Mouse (Mus musculus) liver, embryonic 13.5 days (tissue): ENCODE results near the gene Qpctl. TPM values are rescaled to one million over a fixed set of nuclear protein-coding genes. Genes with fewer than 3 reads are reported as not detected.

Source experiments
- ATAC-seq: fragments of 200-750 bp; cut with Nextera tagmentation; 2 replicates; pipeline ENCODE4 v1.8.0; 2017; ENCODE audit warnings: low read depth, mild to moderate bottlenecking, moderate number of reproducible peaks, moderate library complexity
- DNase-seq: peaks from one replicate; pipeline ENCODE4 v3.0.0; 2022
- H3K27ac ChIP-seq: fragments of 300-500 bp; sonication (generic); 2 replicates; pipeline ENCODE4 v1.5.1; 2015; ENCODE audit warnings: moderate library complexity, mild to moderate bottlenecking, inconsistent platforms
- H3K27me3 ChIP-seq: fragments of 300-500 bp; sonication (generic); 2 replicates; pipeline ENCODE4 v1.6.1; 2015; ENCODE audit warnings: mild to moderate bottlenecking, inconsistent platforms
- H3K36me3 ChIP-seq: fragments of 300-500 bp; sonication (generic); 2 replicates; pipeline ENCODE4 v1.6.1; 2015; ENCODE audit warnings: mild to moderate bottlenecking, inconsistent platforms
- H3K4me1 ChIP-seq: fragments of 300-500 bp; sonication (generic); replicated peaks from 2 replicates; pipeline ENCODE4 v1.6.1; 2015; ENCODE audit warnings: inconsistent platforms
- H3K4me2 ChIP-seq: fragments of 300-500 bp; sonication (generic); 2 replicates; pipeline ENCODE4 v1.6.1; 2015; ENCODE audit warnings: inconsistent platforms, mild to moderate bottlenecking, moderate library complexity
- H3K4me3 ChIP-seq: fragments of 300-500 bp; sonication (generic); replicated peaks from 2 replicates; pipeline ENCODE4 v1.5.1; 2015; ENCODE audit warnings: mild to moderate bottlenecking, inconsistent platforms
- H3K9ac ChIP-seq: fragments of 300-500 bp; sonication (generic); 2 replicates; pipeline ENCODE4 v1.6.1; 2015; ENCODE audit warnings: mild to moderate bottlenecking, inconsistent platforms
- H3K9me3 ChIP-seq: fragments of 300-500 bp; sonication (generic); replicated peaks from 2 replicates; pipeline ENCODE4 v1.6.1; 2016; ENCODE audit warnings: inconsistent platforms
- WGBS: fragments of 180-500 bp; shearing (Covaris S2); methylation state at CpG from one replicate; pipeline ENCODE4 v1.1.7; 2015; ENCODE audit not compliant: insufficient replicate concordance; 5-methylcytosine and 5-hydroxymethylcytosine counted together
- polyA plus RNA-seq: library from polyadenylated mRNA; unstranded; fragments of >200 nt; fragmentation: Nextera tagmentation; extraction: Ambion mirVana; gene quantifications from 2 replicates; pipeline ENCODE4 v1.2.1, GENCODE M21; 2015

The Qpctl gene
- polyA plus RNA-seq, 1 experiment from 2014 or later, result 4.0 TPM

DNA sequence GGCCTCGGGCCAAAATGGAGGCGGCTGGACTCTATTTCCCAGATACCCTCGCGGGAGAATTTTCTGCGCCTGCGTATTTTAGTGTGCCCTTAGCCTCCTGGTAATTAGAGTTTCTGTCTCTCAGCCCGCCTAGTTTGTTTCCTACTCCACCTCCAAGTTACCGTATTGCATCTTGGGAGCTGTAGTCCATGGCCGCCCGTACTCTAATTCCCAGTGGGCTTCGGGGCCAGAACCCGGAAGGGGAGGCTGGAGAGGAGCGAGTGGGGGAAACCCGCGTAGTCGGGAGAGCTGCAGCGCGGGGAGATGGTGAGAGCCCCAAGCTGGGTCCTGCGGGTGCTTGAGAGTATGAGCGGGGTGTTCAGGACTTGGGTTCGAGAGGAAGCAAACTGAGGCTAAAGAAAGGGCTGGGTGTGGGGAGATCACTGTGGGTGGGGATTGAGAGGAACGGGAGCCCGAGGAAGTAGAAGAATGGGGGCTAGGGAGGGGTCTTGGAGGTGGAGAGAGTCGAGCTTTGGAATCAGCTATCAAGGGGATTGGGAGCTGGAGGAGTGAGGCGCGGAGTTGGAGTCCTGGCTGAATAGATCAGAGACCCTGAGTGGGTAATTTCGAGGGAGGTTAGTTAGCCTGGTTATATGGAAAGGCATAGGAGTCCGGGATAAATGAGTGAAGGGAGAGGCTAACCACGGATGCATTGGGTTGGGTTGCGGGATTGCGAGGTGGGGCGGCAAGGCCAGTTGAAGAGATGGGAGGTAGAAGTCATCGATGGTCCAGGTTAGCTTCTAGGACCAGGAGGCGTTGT, 29.3 kb downstream of the Qpctl start, which contains the start of gene Fbxo46:
Gene Fbxo46, plus strand, starts transcription at position 229 of the 799 bp plus-strand sequence.
- peak within 1 kb of the TSS; percentile 86 for H3K9ac ChIP-seq
- H3K36me3 ChIP-seq, result no peaks in the 10 kb centered on the region
- H3K4me3 ChIP-seq, result peak within 1 kb of the TSS; percentile 78
- H3K4me1 ChIP-seq, result peaks cover 32% of the 10 kb centered on the region
- WGBS, result under 1% methylated on average over 34 of the region's 34 CpGs
- peak within 1 kb of the TSS; percentile 86 for H3K4me2 ChIP-seq
- peak; percentile 96 for ATAC-seq
- H3K27ac ChIP-seq, result peak within 1 kb of the TSS; percentile 53
- peak; percentile 91 for DNase-seq
- peaks cover 10% of the 10 kb centered on the region for H3K27me3 ChIP-seq
- peaks cover 7% of the 10 kb centered on the region; the same call in 1 of the 2 replicates for H3K9me3 ChIP-seq

DNA sequence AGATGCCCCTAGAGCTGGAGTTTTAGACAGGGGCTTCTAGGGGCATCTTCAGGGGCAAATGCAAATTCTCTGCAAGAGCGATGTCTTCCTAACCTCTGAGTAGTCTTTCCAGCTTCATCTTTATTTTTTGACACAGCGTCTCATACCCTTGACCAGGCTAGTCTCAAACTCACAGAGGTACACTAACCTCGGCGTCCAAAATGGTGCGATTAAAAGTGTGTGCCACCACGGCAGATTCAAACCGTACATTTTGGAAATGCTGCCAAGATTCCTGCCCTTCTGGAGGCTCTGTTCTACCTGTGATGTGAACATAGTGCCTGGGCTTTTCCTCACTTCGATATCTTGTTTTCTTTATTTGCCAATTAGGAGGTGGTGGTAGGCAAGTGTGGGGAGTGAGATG, 30.0 kb downstream of the Qpctl start:
- whole genome bisulfite sequencing, result 89% methylated on average over 8 of the region's 8 CpGs
- DNase-seq (no peak), ATAC-seq (0 out of 2 replicates have a peak, but pooled peaks have one; percentile 1)
- peaks cover 7% of the 10 kb centered on the region; the same call in 1 of the 2 replicates for H3K9me3 ChIP-seq
- peak overlapping the region; percentile 86 for H3K4me2 ChIP-seq
- no peaks in the 10 kb centered on the region for H3K36me3 ChIP-seq
- peaks cover 32% of the 10 kb centered on the region for H3K4me1 ChIP-seq
- H3K27ac ChIP-seq, result no peak overlapping the region
- H3K9ac ChIP-seq, result no peak overlapping the region
- H3K27me3 ChIP-seq, result peaks cover 10% of the 10 kb centered on the region
- H3K4me3 ChIP-seq, result no peak overlapping the region

DNA sequence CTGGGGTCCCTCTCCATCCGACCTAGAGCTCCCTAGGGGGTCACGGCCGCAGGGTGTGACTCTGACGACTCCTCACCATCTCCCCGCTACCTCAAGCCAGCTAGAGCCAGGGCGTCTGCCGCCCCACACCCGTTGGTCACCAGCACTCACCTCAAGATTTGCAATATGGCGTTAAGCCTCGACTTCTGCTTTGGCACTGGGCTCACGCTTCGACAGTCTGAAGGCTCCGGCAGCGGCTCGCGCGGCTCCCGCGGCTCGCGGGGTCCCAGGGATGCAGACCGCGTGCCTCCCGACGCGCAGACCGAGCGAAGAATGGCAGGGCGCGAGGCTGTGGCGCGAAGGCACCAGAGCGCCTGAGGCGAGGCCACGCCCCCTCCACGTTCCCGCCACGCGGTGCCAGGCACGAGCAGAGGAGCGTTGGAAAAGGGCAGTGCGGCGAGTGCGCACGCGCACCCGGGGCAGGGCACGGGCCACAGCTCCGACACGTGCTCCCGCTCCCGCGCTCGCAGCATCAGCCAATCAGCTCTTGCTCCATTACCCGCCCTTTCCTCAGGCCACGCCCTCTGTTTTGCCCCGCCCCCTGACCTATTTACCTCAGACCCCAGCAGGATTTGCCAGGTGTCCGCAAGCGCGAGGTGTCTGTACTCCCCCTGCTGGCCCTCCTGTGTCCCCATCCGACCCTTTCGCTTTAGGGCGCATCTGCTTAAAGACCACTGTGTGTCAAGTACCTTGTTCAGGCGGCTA, 30.9 kb downstream of the Qpctl start, which contains the start of gene Gm4969:
Gene Gm4969, minus strand, starts transcription at position 341 of the 744 bp plus-strand sequence.
- ATAC-seq (no peak), DNase-seq (peak; percentile 50)
- no peak within 1 kb of the TSS for H3K9ac ChIP-seq
- H3K4me3 ChIP-seq, result peak within 1 kb of the TSS; percentile 15; the same call in 1 of the 2 replicates
- peaks cover 10% of the 10 kb centered on the region for H3K27me3 ChIP-seq
- peaks cover 7% of the 10 kb centered on the region; the same call in 1 of the 2 replicates for H3K9me3 ChIP-seq
- peak within 1 kb of the TSS; percentile 86 for H3K4me2 ChIP-seq
- no peak within 1 kb of the TSS for H3K27ac ChIP-seq
- H3K4me1 ChIP-seq, result peaks cover 32% of the 10 kb centered on the region
- 24% methylated on average over 64 of the region's 64 CpGs for WGBS
- H3K36me3 ChIP-seq, result no peaks in the 10 kb centered on the region

DNA sequence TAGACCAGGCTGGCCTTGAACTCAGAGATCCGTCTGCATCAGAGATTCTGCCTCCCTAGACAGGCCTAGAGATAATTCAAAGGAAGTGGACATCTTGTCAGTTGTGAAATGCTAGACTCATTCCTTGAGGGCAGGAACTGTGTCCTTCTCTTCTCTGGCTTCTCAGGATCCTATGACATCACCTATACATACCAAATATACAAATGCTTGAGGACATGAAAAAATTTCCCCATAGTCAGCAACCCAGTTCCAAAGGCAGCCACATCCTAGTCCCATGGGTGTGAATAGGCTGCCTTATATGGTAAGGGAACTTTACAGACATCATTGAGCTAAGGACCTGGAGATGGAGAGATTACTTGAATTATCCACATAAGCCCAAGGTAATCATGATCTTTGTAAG, 39.5 kb downstream of the Qpctl start:
- no peaks in the 10 kb centered on the region for H3K4me1 ChIP-seq
- no peaks in the 10 kb centered on the region for H3K36me3 ChIP-seq
- H3K4me2 ChIP-seq, result no peak overlapping the region
- H3K9ac ChIP-seq, result no peak overlapping the region
- ATAC-seq (no peak), DNase-seq (no peak)
- no peak overlapping the region for H3K27ac ChIP-seq
- H3K9me3 ChIP-seq, result no peaks in the 10 kb centered on the region
- 54% methylated on average over 1 of the region's 1 CpGs for WGBS
- no peak overlapping the region for H3K4me3 ChIP-seq
- H3K27me3 ChIP-seq, result peaks cover 38% of the 10 kb centered on the region

DNA sequence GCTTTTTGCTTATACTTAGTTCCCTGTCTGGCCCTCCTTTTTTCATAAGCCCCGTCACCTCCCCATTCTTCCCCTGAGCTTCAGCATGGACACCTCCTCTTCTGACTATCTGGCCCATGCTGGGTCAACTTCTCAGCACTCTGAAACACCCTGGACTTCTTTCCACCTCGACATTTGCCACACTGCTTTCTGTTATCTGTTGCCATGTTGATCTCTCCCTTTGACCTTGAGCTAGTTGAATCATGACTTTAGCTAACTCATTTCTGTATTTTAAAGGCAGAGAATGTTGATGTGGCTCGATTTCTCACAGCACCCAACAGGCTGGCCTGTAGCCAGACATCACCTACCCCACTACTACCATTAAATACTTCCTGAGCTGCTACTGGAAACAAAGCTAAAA, 41.7 kb downstream of the Qpctl start:
- H3K4me1 ChIP-seq, result no peaks in the 10 kb centered on the region
- no peak overlapping the region for H3K4me2 ChIP-seq
- H3K9ac ChIP-seq, result no peak overlapping the region
- no peaks in the 10 kb centered on the region for H3K9me3 ChIP-seq
- H3K27ac ChIP-seq, result no peak overlapping the region
- DNase-seq (no peak), ATAC-seq (no peak)
- H3K27me3 ChIP-seq, result peaks cover 49% of the 10 kb centered on the region
- no peaks in the 10 kb centered on the region for H3K36me3 ChIP-seq
- WGBS, result 31% methylated on average over 3 of the region's 3 CpGs
- H3K4me3 ChIP-seq, result no peak overlapping the region

DNA sequence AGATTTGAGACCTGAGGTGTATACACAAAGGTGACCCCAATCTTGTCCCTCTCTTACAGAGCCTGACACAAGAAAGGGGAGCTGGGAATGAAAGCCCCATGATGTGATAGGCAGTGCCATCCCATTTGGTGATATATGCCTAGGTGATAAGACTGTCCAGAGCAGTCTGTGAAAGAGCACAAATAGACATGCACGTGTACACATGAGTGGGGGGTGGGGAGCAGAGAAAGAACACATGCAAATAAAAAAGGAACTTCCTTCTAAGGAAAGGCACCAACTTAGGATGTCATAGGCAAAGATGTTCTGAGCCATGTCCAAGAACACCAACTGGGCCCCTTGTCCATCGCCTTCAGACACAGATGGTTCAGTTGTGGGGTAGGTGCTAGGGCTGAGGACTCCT, 44.6 kb downstream of the Qpctl start:
- DNase-seq, result no peak
- H3K27ac ChIP-seq, result no peak overlapping the region
- H3K4me3 ChIP-seq, result no peak overlapping the region
- no peaks in the 10 kb centered on the region for H3K36me3 ChIP-seq
- H3K4me1 ChIP-seq, result no peaks in the 10 kb centered on the region
- no peak for ATAC-seq
- WGBS, result 51% methylated on average over 2 of the region's 2 CpGs
- H3K9me3 ChIP-seq, result no peaks in the 10 kb centered on the region
- no peak overlapping the region for H3K4me2 ChIP-seq
- H3K9ac ChIP-seq, result no peak overlapping the region
- H3K27me3 ChIP-seq, result peaks cover 58% of the 10 kb centered on the region

DNA sequence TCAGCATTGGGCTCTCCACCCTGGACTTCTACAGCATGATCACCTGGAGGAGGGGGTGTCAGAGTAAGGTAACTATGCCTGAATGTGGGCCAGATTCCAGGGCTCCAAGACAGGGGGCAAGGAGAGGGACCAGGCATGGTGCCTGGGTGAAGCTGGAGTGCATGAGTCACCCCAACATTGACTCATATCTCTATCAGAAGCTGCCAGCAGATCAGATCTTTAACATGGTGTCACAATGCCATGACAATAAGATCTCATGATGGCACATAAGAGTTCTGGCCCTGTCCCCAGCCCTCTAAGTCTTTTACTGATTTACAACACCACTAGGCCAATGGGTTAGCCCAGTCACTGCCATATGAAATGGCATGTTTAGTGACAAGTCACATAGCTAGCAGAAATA, 45.4 kb downstream of the Qpctl start:
- H3K9ac ChIP-seq, result no peak overlapping the region
- DNase-seq, result no peak
- H3K9me3 ChIP-seq, result no peaks in the 10 kb centered on the region
- no peaks in the 10 kb centered on the region for H3K36me3 ChIP-seq
- H3K27ac ChIP-seq, result no peak overlapping the region
- H3K4me2 ChIP-seq, result no peak overlapping the region
- no peaks in the 10 kb centered on the region for H3K4me1 ChIP-seq
- peaks cover 63% of the 10 kb centered on the region for H3K27me3 ChIP-seq
- no peak overlapping the region for H3K4me3 ChIP-seq
- ATAC-seq, result no peak

DNA sequence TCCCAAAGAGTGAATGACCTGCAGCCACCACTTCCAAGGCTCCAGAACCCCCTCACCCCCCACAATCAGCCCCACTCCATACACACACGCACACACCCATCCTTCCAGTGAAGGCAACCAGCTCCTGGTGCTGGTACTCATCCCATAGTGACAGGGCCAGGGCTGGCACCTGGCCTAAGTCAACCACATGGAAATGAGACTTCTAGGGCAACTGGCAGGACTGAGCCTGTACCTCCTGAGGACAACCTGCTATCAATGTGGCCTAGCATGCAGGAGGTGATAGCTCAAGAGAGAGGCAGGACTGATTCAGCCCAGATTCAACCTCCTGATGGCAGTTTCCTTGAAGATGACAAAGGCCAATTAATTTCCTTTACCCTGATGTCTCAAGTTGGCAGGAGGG, 48.8 kb downstream of the Qpctl start:
- H3K9me3 ChIP-seq, result no peaks in the 10 kb centered on the region
- DNase-seq, result no peak
- no peak for ATAC-seq
- peaks cover 23% of the 10 kb centered on the region for H3K4me1 ChIP-seq
- H3K9ac ChIP-seq, result no peak overlapping the region
- no peak overlapping the region for H3K4me3 ChIP-seq
- no peaks in the 10 kb centered on the region for H3K36me3 ChIP-seq
- peaks cover 80% of the 10 kb centered on the region for H3K27me3 ChIP-seq
- H3K4me2 ChIP-seq, result no peak overlapping the region
- 48% methylated on average over 1 of the region's 1 CpGs for WGBS
- H3K27ac ChIP-seq, result no peak overlapping the region

DNA sequence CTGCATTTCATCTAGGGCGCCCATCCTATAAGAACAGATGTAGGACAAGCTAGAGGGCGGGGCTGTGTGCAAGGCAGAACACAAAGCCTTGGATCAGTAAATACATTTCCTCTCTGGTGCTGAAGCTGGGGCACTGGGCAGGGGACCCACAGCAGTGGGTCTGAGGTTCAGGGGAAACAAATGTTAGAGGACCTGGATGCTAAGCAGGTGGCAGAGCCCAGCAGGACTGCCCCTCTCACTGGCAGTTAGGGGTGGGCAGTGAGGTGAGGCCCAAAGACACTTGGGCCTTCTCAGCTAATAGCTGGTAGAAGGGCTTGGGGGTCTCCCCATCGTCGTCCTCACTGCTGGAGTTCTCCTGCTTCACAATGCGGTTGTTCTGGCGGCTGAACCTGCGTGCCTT, 50.3 kb downstream of the Qpctl start:
- no peak overlapping the region for H3K4me3 ChIP-seq
- peaks cover 37% of the 10 kb centered on the region for H3K4me1 ChIP-seq
- H3K9me3 ChIP-seq, result no peaks in the 10 kb centered on the region
- H3K27me3 ChIP-seq, result peaks cover 88% of the 10 kb centered on the region
- no peak overlapping the region for H3K27ac ChIP-seq
- no peak overlapping the region for H3K9ac ChIP-seq
- no peak for DNase-seq
- WGBS, result 53% methylated on average over 7 of the region's 7 CpGs
- no peak for ATAC-seq
- H3K4me2 ChIP-seq, result no peak overlapping the region
- H3K36me3 ChIP-seq, result no peaks in the 10 kb centered on the region

DNA sequence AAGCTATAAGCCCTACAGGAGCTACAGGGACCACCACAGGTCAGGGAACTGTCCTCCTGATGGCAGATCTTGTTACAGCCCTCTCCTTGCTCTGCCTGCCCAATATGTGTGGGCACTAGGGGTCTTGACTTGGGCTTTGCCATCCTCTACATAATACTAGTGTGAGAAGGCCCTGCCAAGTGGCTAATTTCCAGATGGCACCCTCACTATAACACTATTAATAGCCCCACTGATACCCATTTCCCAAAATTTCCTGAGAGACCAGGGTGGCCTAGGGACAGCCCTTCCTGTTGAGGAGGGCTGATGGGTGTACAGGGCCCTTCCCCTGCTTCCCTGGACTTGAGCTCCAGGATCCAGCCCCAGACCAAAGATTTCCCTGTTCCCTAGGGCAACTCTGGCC, 51.2 kb downstream of the Qpctl start:
- Histone ChIP-seq H3K36me3 (no peaks in the 10 kb centered on the region), H3K27me3 (peaks cover 86% of the 10 kb centered on the region), H3K4me1 (peaks cover 47% of the 10 kb centered on the region), H3K9me3 (no peaks in the 10 kb centered on the region), H3K27ac (no peak overlapping the region), H3K9ac (no peak overlapping the region), H3K4me2 (no peak overlapping the region), H3K4me3 (no peak overlapping the region)
- DNase-seq, result no peak
- no peak for ATAC-seq

DNA sequence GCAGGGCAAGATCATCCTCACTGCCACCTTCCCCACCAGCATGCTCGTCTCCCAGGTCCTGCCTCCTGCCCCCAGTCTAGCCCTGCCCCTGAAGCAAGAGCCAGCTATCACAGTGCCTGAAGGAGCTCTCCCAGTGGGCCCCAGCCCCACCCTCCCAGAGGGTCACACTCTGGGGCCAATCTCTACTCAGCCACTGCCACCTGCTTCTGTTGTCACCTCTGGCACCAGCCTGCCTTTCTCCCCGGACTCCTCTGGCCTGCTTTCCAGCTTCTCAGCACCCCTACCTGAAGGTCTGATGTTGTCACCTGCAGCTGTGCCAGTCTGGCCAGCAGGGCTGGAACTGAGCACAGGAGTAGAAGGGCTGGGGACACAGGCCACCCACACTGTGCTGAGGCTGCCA, 51.9 kb downstream of the Qpctl start:
- Histone ChIP-seq H3K27me3 (peaks cover 86% of the 10 kb centered on the region), H3K4me3 (no peak overlapping the region), H3K4me1 (peaks cover 53% of the 10 kb centered on the region), H3K4me2 (peak overlapping the region; percentile 9; the same call in 1 of the 2 replicates), H3K36me3 (no peaks in the 10 kb centered on the region), H3K9ac (no peak overlapping the region), H3K9me3 (no peaks in the 10 kb centered on the region), H3K27ac (no peak overlapping the region)
- no peak for ATAC-seq
- no peak for DNase-seq
- WGBS, result 28% methylated on average over 2 of the region's 2 CpGs
